Mouse (Mus musculus): ENCODE measurements around the gene Wdr90.

GRCm38 (mm10) chr17:25876347-25876915 lies 15.1 kb upstream of the Wdr90 start:
- no peak for TF ChIP-seq EP300 (IDR thresholded peaks at IDR 0.05; ENCODE audit: low read depth)
- no peak for TF ChIP-seq CTCF (IDR thresholded peaks at IDR 0.05; ENCODE audit: low read depth)

All from liver, embryonic 14.5 days (tissue).